Mouse (Mus musculus): ENCODE results near the gene Nckap5.

The Nckap5 gene

GRCm38 (mm10) chr1:126535527-126535926, 295.1 kb downstream of the Nckap5 start:
- DNase-seq: no peak

- no peak for DNase-seq
Measured at GRCm38 (mm10) chr1:126534046-126534445, 296.6 kb downstream of the Nckap5 start.

GRCm38 (mm10) chr1:126528043-126528598, 302.5 kb downstream of the Nckap5 start:
- DNase-seq: no peak

GRCm38 (mm10) chr1:126518067-126518466, 312.5 kb downstream of the Nckap5 start:
- DNase-seq: no peak

- no peak for DNase-seq
Measured at GRCm38 (mm10) chr1:126517427-126517826, 313.2 kb downstream of the Nckap5 start.

- no peak for DNase-seq
Measured at GRCm38 (mm10) chr1:126515054-126515756, 315.4 kb downstream of the Nckap5 start.

GRCm38 (mm10) chr1:126511835-126512445, 318.7 kb downstream of the Nckap5 start:
- DNase-seq: peak; percentile 15

GRCm38 (mm10) chr1:126504717-126505116, 325.9 kb downstream of the Nckap5 start:
- DNase-seq: no peak

GRCm38 (mm10) chr1:126502741-126503140, 327.9 kb downstream of the Nckap5 start:
- no peak for DNase-seq

GRCm38 (mm10) chr1:126496722-126497121, 333.9 kb downstream of the Nckap5 start:
- DNase-seq: no peak

GRCm38 (mm10) chr1:126492206-126493071, 338.2 kb downstream of the Nckap5 start:
- peak; percentile 13 for DNase-seq

- no peak for DNase-seq
Measured at GRCm38 (mm10) chr1:126491412-126491811, 339.2 kb downstream of the Nckap5 start.

- no peak for DNase-seq
Measured at GRCm38 (mm10) chr1:126490256-126490655, 340.3 kb downstream of the Nckap5 start.

GRCm38 (mm10) chr1:126484664-126485087, 345.9 kb downstream of the Nckap5 start:
- peak; percentile 44 for DNase-seq

- DNase-seq: no peak
Measured at GRCm38 (mm10) chr1:126483665-126484064, 346.9 kb downstream of the Nckap5 start.

GRCm38 (mm10) chr1:126481459-126482228, 349.0 kb downstream of the Nckap5 start:
- DNase-seq: no peak

- DNase-seq: no peak
Measured at GRCm38 (mm10) chr1:126473044-126473443, 357.6 kb downstream of the Nckap5 start.

- DNase-seq: no peak
Measured at GRCm38 (mm10) chr1:126471419-126471818, 359.2 kb downstream of the Nckap5 start.

- DNase-seq: no peak
Measured at GRCm38 (mm10) chr1:126470883-126471282, 359.7 kb downstream of the Nckap5 start.

- no peak for DNase-seq
Measured at GRCm38 (mm10) chr1:126469818-126470544, 360.6 kb downstream of the Nckap5 start.

- no peak for DNase-seq
Measured at GRCm38 (mm10) chr1:126461527-126462354, 368.9 kb downstream of the Nckap5 start.
